Mouse (Mus musculus) megakaryocyte, embryonic 14.5 days (primary cell): ENCODE data around the gene Kat14.

Source experiments
- FLI1 ChIP-seq: IDR thresholded peaks from 2 replicates; pipeline ENCODE4 v1.6.1; 2012; ENCODE audit warnings: low read length, inconsistent platforms, mixed read lengths
- GATA1 ChIP-seq: IDR thresholded peaks from 3 replicates; pipeline ENCODE4 v1.6.1; 2012; ENCODE audit warnings: mixed read lengths, low read length, inconsistent platforms, borderline replicate concordance

- TF ChIP-seq GATA1 (no peak), FLI1 (no peak)
Measured at GRCm38 (mm10) chr2:144441386-144441915, 72.7 kb downstream of the Kat14 start.
